Mouse (Mus musculus) olfactory bulb, adult 2 months (tissue): ENCODE measurements at regions not wholly inside any gene's neighbourhood (a gene's known extent, or its start where the extent isn't known, plus 50 kb on each side); places are given as distances from the start of the nearest gene placed in this dataset.

Source experiments
- CTCF ChIP-seq: fragments of 200-500 bp; IDR thresholded peaks from 2 replicates; pipeline ENCODE4 v1.5.1; 2012; ENCODE audit warnings: low read depth, mild to moderate bottlenecking, low read length, moderate library complexity; ENCODE audit not compliant: insufficient read depth
- POLR2A ChIP-seq: fragments of 200-500 bp; IDR thresholded peaks from 2 replicates; pipeline ENCODE4 v1.6.1; 2012; ENCODE audit warnings: mild to moderate bottlenecking, low read depth, low read length, moderate library complexity; ENCODE audit not compliant: insufficient read depth

DNA sequence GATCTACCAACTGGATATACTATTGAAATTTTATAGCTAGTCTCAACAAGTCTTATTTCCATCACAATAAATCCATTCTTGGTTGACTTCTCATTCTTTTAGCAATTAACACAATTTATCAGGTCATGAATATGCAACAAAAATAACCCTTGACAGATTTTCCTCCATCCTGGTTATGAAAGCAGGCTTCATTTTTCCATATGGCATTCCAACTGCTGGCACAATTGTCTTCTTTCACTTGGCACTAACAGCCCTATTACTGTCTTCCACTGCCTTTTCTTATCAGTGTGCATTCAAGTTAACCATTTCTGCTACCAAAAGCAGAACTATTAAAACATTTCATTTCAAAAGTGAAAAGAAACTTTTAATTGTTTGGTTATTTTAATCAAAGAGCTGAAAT, 334.9 kb upstream of the Epha5 start:
- TF ChIP-seq CTCF, result no peak
- TF ChIP-seq POLR2A, result no peak
